Mouse (Mus musculus) layer of hippocampus, postnatal 14 days (tissue): ENCODE data around the gene Fblim1. TPM values are rescaled to one million over a fixed set of nuclear protein-coding genes. Genes with fewer than 3 reads are reported as not detected.

Experiments
- DNase-seq, 2 experiments: peaks; one replicate each; pipeline ENCODE4 v3.0.0; 2021 to 2022; ENCODE audit warnings: low spot score in 2 of 2, mixed read lengths in 1 of 2
- total RNA-seq, 2 experiments: library from RNA; stranded (reverse); gene quantifications; 2 replicates each; pipeline ENCODE4 v1.2.3; 2021

Fblim1 gene
- total RNA-seq, 2 experiments from 2014 or later, result 2.4 TPM

DNA sequence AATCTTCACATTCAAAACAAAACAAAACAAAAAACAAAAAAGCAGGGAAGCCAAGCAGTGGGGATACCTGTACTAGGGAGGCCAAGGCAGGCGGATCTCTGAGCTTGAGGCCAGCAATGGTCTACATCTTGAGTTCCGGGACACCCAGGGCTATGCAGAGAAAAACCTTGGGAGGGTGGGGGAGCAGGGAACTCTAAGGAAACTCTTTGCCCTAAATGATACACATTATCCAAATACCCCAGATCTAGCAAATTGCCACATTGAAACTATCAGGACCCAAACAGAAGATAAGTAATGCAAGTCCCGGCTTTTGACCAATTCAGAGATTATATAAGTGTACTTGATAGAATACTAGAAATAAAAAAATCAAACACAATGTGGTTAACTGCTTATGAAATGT lies 62.3 kb downstream of the Fblim1 start:
- DNase-seq, result no peak

DNA sequence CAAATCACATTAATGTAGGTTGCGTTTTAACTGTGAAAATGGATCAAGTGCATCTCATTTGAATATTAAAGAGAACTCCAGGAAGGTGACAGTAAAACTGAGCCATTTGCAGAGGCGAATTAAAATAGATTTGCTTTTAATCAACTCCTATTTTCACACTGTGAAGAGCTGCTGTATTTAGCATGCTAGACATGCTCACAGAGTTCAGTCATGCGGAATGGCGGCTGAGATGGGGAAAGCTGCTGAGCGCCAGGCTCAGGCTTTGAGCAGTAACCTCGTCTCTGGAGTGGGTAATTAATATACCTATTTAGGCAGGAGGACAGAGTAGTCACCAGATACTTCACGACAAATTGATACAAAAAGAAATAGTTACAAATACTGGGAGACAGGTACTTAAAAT lies 64.0 kb downstream of the Fblim1 start:
- DNase-seq, result no peak

DNA sequence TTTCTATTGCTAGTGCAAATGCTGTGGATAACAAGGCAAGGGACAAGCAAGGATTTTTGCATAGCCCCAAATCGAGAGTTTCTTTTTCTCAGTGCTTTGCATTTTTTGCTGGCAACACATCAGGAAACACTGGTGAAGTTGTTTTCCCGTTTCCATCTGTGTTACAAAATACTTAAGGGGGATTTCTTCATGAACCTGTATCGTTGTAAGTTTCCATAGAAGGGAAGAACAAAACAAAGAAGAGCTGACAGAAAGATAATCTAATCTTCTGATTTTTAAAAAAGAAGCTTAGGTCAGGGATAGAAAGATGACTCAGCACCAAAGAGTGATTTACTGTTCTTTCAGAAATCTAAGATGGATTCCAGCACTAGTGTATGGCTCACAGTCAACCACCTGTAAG lies 65.1 kb downstream of the Fblim1 start:
- DNase-seq, result no peak

DNA sequence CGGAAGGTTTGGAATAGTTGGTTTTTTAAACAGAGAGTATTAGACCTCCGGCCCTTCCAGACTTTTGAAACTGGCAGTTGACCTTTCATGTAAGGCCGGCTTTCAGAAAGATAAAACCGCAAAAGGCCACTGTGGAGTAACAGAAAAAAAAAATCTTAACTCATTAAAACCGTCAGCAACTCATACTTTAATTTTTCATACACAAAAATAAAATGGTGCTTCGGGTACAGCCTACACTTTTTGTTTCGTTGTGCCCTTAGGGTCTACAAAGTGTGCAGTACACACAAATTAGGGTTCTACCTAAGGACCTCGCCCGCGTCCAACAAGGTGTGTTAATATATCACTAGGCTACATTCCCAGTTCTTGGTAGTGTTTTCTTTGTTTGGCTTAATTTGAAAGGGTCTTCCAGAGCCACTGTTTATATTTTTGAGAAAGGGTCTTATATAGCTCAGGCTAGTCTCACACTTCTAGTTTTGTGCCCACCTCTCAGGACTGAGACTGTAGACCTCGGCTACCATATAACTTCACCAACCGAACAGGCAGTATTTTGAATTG lies 66.6 kb downstream of the Fblim1 start:
- no peak for DNase-seq

DNA sequence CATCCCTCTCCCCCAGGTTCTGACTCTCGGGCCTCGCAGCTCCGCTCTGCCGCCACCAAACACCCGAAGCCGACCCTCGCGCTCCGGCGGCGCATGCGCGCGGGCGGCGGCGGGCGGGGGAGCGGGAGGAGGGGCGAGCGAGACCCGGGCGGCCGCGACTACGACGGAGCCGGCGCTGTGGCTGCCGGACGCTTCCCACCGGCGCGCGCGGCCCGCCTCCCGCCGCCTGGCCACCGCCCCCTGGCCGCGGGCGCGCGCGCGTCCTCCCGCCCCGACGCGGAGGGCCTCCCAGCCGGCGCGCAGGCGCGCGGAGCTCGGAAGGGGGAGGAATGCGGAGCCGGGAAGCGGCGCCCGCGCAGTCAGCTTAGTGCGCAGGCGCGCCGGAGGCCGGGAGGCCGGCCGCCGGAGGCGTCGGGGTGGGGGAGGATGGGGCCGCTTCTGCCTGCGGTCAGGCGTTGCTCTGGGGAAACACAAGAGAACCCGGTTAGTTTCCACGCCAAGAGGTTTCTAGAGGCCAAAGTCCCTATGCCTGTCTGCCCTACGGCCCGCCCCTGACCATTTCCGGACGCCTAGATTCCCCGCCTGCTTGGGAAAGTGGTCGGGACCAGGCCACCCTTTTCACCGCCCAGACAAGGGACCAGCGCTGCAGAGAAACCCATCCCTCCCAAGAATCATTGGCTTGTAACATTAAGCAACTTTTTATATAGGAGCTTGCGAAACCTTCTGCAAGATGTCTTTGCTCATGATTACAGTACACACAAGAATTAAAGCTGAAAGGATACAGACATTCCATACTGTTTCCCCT lies 67.3 kb downstream of the Fblim1 start, which contains the start of gene Spen:
Spen (minus strand) TSS at position 190 of the 805 bp plus-strand sequence.
- peak; percentile 90 to 94 for DNase-seq

DNA sequence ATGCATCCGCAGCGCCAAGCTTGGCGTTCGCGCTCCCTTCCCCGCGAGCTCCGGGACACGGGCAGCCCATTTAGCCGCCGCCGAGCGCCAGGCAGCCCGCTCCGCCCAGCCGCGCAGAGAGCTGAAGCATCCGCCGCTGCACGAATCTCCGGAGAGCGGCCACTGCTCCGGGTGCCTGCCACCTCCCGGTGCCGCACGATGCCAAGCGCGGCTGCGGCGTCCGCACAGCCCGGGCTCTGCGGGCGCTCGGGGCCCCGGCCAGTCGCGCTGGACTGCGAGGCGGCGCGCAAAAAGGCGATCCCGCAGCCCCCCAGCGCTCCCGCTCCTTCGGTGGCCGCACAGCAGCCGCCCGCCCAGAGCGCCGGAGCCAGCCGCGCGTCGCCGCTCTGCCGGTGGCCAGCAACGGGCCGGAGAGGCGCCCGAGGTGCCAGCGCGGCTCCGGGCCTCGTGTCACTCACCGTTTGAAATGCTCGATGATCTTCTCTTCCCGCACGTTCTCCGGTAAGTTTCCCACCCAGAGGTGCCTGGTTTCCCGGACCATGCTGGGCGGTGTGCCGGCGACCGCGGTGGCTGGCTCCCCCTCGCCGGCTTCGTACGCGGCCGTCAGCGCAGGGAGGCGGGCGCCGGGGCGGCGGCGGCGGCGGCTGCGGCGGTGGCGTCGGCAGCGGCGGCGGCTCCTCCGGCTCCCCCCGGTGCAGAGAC lies 68.0 kb downstream of the Fblim1 start:
- no peak for DNase-seq

DNA sequence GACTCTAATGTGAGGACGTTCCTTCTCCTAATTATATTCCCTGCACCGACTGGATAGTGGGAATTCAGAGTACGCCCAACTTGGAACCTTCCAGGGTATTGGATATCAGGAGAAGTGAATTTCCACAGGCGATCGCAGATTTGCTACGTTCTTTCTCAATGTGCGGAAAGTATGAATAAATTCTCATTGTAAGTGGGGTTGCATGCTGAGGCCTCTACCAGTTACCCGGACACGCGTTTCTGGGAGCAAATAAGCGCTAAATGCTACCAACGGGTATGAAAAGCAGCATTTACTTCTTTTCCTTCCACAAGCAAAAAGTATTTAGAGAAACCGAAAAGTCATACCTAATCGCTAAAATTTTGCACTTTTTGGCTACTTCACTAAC lies 68.7 kb downstream of the Fblim1 start:
- no peak for DNase-seq

DNA sequence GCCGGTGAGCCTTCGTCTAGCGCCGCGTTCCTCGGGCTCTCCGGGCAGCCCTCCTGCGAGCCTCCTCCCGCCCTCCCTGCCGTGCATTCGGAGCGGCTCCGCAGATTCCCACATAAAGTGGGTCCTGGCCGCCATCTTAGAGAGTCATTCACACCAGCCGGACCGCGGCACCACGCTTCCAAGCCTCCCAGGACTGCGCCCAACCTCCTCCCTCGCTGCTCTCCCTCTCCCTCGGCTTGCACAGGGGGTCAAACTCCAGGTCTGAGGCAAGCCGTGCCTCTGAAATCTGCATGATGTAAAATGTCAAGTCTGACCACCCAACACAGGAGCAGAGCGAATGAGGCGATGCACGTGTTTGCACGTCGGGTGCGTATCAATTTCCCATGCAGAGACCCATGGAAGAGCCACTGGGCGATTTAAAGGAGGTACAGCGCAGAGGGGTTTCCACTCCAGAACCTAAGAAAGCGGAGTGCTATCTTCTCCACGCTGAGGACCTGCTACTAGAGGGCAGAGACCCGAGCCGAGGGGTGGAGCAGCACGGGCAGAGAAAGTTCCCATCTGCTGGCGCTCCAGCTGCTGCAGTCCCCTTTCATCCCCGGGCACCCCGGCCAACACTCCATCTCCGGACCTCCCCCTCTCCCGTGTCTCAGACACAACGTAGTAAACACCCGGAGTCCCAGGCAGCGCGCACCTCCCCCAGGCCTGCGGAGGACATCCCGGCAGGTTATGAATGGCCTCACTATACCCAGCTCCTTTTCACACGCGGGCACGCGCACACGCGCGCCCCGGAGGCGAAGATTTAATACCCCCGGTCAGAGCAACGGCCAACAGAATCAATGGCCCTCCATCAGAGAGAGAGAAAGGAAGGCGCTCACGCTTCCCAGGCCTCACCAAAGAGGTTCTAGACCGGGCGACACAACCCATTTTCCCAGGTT lies 69.3 kb downstream of the Fblim1 start:
- DNase-seq, result peak; percentile 76 to 85

DNA sequence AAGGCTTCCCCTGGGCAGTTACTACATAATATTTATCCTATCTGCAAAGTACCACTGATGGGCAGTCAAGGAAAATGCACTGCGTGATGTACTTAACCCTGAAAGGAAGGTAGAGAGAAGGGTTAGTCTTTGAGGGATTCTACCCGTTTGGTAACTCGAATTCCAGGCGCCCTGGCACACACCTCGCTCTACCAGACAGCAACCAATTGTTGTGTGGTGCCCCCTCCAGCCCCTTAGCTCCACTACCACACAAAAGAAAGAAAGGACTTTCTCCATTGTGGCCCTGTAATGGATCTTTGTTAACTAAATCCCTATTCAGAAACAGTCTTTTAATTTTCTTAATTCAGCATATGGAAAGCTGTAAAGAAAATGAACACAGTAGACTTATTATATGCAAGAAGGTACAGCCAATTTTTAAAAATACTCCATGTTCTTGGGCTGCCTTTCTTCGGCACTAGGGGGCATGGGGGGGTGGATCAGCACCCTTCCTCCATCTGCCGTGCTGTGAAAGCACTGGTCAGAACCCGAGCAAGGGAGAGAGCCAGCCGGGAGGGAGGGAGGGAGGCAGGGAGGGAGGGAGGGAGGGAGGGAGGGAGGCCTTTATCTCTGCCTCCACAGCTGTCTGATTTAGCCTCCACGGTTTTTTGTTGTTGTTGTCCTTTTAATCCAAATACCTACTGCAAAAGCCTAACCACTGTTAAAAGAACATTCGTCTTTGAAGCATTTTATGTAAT lies 70.8 kb downstream of the Fblim1 start:
- DNase-seq, result peak in 1 of 2 experiments; percentile 62

DNA sequence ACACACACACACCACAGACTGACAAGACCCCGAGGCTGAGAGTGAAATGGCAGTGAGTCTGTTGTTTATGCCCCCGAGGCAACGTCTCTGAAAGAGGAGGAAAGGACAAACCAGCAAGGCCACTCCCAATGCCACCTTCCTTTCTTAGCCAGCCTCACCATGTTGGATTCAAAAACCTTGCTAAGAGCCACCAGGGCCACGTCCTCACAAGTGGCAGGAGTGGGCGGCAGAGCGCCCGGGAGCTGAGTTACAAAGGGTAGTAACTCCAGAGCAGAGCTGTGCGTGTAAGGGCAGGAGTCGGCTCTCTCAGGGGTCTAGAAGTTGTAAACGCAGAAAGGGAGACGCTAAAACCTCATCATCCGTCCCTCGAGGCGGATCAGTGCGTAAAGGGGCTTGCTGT lies 74.9 kb downstream of the Fblim1 start:
- no peak for DNase-seq

DNA sequence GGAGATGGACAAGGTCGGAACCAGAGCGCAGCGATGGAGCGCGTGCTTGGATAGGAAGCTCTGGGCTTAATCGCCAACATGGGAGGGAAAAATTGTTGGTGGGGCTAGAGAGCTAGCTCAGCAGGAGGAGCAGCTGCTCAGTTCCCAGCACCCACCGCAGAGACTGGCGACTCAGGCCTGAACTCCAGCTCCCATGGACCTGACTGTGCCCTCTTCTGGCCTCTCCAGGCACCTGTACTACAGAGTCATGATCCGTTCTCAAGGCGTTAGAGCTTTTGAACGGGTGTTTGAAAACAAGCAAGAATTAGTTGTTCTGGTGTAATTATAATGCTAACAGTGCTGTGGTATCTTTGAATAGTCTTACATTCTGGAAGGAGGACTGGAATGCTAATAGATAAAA lies 77.0 kb downstream of the Fblim1 start:
- no peak for DNase-seq

DNA sequence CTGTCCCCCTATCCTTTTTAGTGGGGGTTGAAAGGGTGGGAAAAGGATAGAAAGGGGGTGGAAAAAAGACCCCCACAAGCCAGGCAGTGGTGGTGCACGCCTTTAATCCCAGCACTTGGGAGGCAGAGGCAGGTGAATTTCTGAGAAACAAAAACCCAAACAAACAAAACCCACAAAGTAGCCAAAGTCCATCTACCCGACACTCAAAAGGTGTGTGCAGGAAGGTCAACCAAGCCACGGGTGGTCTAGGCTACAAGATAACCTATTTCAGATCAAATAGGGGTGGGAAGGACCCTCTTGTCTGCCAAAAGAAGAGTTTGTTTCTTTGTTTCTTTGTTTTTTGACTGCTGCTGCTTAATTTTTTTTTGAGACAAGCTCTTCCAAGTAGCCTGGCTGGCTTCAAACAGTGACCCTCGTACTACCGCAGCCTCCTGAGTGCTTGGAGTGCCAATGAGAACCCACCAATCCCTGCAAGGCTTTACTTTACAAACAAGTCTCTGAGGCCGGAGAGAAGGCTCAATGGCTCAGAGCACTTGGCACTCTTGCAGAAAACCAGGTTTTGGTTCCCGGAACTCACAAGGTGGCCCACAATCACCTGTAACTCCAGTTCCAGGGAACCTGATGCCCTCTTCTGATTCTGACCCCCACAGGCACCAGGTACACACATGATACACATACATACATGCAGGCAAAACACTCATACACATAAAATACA lies 78.8 kb downstream of the Fblim1 start:
- no peak for DNase-seq

Other genes starting within 250 kb of the Fblim1 start
- 1 to 10 TPM; 5.0 to 6.6 TPM for gene Fam131c, start 237.9 kb downstream of the Fblim1 start, total RNA-seq
- gene Clcnka, start 207.4 kb downstream of the Fblim1 start, total RNA-seq, result under 1 TPM in 1 of 2 experiments, not detected in 1; 0.55 TPM
- not detected for gene Clcnkb, start 190.1 kb downstream of the Fblim1 start, total RNA-seq
- gene Hspb7, start 185.3 kb downstream of the Fblim1 start, total RNA-seq, result under 1 TPM in 1 of 2 experiments, not detected in 1; 0.23 TPM
- 1 to 10 TPM; 4.0 to 4.4 TPM for gene Srarp, start 170.0 kb downstream of the Fblim1 start, total RNA-seq
- gene Zbtb17, start 161.4 kb downstream of the Fblim1 start, total RNA-seq, result 10 to 100 TPM; 29.3 to 29.8 TPM
- 10 to 100 TPM; 59.3 to 60.0 TPM for gene Spen, start 67.5 kb downstream of the Fblim1 start, total RNA-seq
- 1 to 10 TPM in 1 of 2 experiments, under 1 TPM in 1; 0.35 to 1.6 TPM for gene Tmem82, start 12.5 kb upstream of the Fblim1 start, total RNA-seq
- gene Slc25a34, start 17.7 kb upstream of the Fblim1 start, total RNA-seq, result 1 to 10 TPM; 2.2 to 3.6 TPM
- 10 to 100 TPM; 47.8 to 55.4 TPM for gene Plekhm2, start 58.8 kb upstream of the Fblim1 start, total RNA-seq
- gene Rsc1a1, start 79.5 kb upstream of the Fblim1 start, total RNA-seq, result under 1 TPM in 1 of 2 experiments, not detected in 1; 0.79 TPM
- gene Ddi2, start 117.3 kb upstream of the Fblim1 start, total RNA-seq, result 10 to 100 TPM; 29.4 to 34.0 TPM
- not detected for gene Agmat, start 140.6 kb upstream of the Fblim1 start, total RNA-seq
- gene Dnajc16, start 184.8 kb upstream of the Fblim1 start, total RNA-seq, result 10 to 100 TPM; 29.4 to 33.3 TPM
- gene Casp9, start 187.5 kb upstream of the Fblim1 start, total RNA-seq, result 10 to 100 TPM; 23.1 to 23.3 TPM
- gene Cela2a, start 220.1 kb upstream of the Fblim1 start, total RNA-seq, result not detected
- gene Ctrc, start 240.3 kb upstream of the Fblim1 start, total RNA-seq, result not detected